Mouse (Mus musculus) midbrain, embryonic 14.5 days (tissue): ENCODE measurements around the gene Nomo1. TPM values are rescaled to one million over a fixed set of nuclear protein-coding genes. Genes with fewer than 3 reads are reported as not detected.

Source experiments
- ATAC-seq: fragments of 200-750 bp; cut with Nextera tagmentation; 2 replicates; pipeline ENCODE4 v1.8.0; 2017; ENCODE audit warnings: moderate number of reproducible peaks, moderate library complexity; ENCODE audit not compliant: low FRiP score, low TSS enrichment
- DNase-seq: peaks from one replicate; pipeline ENCODE4 v3.0.0-alpha.2; 2015
- H3K27ac ChIP-seq: fragments of 300-500 bp; sonication (generic); replicated peaks from 2 replicates; pipeline ENCODE4 v1.5.1; 2014; ENCODE audit warnings: mild to moderate bottlenecking, low read depth, low read length, moderate library complexity
- H3K27me3 ChIP-seq: fragments of 300-500 bp; sonication (generic); 2 replicates; pipeline ENCODE4 v1.6.1; 2014; ENCODE audit warnings: low read length, control low read depth, mixed read lengths; ENCODE audit not compliant: control insufficient read depth, insufficient read depth
- H3K36me3 ChIP-seq: fragments of 300-500 bp; sonication (generic); 2 replicates; pipeline ENCODE4 v1.6.1; 2014; ENCODE audit warnings: low read length, control low read depth; ENCODE audit not compliant: control insufficient read depth, insufficient read depth
- H3K4me1 ChIP-seq: fragments of 300-500 bp; sonication (generic); 2 replicates; pipeline ENCODE4 v1.6.1; 2014; ENCODE audit warnings: mild to moderate bottlenecking, antibody characterized with exemption, low read length, control low read depth; ENCODE audit not compliant: control insufficient read depth, insufficient read depth
- H3K4me2 ChIP-seq: fragments of 300-500 bp; sonication (generic); 2 replicates; pipeline ENCODE4 v1.6.1; 2014; ENCODE audit warnings: mild to moderate bottlenecking, low read length, moderate library complexity
- H3K4me3 ChIP-seq: fragments of 300-500 bp; sonication (generic); replicated peaks from 2 replicates; pipeline ENCODE4 v1.5.1; 2014; ENCODE audit warnings: low read depth, low read length
- H3K9ac ChIP-seq: fragments of 300-500 bp; sonication (generic); replicated peaks from 2 replicates; pipeline ENCODE4 v1.6.1; 2014; ENCODE audit warnings: mild to moderate bottlenecking, low read length, moderate library complexity
- H3K9me3 ChIP-seq: fragments of 300-500 bp; sonication (generic); 2 replicates; pipeline ENCODE4 v1.6.1; 2016; ENCODE audit warnings: low read length, control low read depth, mixed read lengths; ENCODE audit not compliant: control insufficient read depth
- WGBS: fragments of 180-500 bp; shearing (Covaris S2); extraction: QIAGEN DNeasy Blood & Tissue Kit; methylation state at CpG from one replicate; pipeline ENCODE4 v1.1.7; 2014; 5-methylcytosine and 5-hydroxymethylcytosine counted together
- polyA plus RNA-seq: library from polyadenylated mRNA; unstranded; fragments of >200 nt; fragmentation: Nextera tagmentation; extraction: Ambion mirVana; gene quantifications from 2 replicates; pipeline ENCODE4 v1.2.1, GENCODE M21; 2014

Gene Nomo1
- polyA plus RNA-seq, 1 experiment from 2014 or later, result 28.6 TPM

DNA sequence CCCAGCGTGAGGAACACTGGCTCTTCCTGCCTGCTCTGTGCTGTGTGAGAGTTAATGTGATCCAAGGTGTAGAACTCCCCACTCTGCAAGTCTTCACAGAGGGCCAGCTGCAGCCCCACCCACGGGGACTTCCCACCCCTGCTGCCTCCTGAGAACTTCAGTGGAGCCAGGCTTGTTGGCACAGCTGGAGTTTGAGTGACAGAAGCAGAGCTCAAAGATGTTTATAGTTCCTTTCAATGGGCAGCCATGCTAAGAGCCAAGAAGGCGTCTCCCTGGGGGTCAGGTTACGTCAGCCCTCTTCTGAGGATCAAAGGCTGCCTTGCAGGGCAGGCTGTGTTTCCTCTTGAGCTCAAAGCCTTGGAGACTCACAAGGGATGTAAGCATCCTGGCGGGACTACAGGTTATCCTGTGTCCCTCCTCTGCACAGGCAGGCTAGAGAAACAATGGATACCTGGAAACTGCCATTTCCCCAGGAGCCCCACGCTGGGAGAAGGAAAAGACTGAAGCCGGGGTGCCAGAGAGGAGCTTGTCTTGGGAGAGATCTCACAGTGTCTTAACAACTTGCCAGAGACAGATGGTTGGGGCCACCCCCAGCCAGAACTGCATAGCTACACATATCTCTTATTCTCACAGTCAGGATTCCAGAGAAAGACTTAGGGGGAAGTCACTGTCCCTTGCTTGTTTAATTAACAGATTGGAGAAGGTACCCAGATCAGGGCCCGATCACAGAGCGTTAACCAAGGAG lies 20.1 kb upstream of the Nomo1 start:
- no peaks in the 10 kb centered on the region for H3K27me3 ChIP-seq
- no peaks in the 10 kb centered on the region for H3K4me1 ChIP-seq
- no peak overlapping the region for H3K4me2 ChIP-seq
- H3K27ac ChIP-seq, result peak overlapping the region; percentile 32; the same call in 1 of the 2 replicates
- H3K9me3 ChIP-seq, result no peaks in the 10 kb centered on the region
- ATAC-seq (no peak), DNase-seq (peak; percentile 67)
- 14% methylated on average over 9 of the region's 9 CpGs for WGBS
- H3K4me3 ChIP-seq, result no peak overlapping the region
- no peaks in the 10 kb centered on the region for H3K36me3 ChIP-seq
- no peak overlapping the region for H3K9ac ChIP-seq

DNA sequence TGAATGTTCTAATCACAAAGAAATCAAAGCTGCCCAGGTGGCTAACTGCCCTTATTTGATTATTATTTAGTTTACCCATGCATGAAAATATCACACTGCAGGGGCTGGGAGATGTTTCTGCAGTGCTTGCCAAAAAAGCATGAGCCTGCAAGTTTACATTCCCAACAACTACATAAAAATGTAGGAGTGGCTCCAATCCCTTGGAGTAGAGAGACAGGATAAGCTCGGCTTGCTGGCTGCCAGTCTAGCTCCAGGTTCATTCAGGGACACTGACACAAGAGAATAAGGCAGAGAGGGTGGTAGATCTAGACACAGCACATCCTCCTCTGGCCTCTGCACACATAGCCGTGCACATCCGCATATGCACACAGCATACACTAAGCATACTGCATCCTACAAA lies 13.9 kb upstream of the Nomo1 start:
- Histone ChIP-seq H3K27me3 (no peaks in the 10 kb centered on the region), H3K4me3 (no peak overlapping the region), H3K4me2 (no peak overlapping the region), H3K9me3 (no peaks in the 10 kb centered on the region), H3K9ac (no peak overlapping the region), H3K27ac (no peak overlapping the region), H3K36me3 (no peaks in the 10 kb centered on the region), H3K4me1 (no peaks in the 10 kb centered on the region)
- 72% methylated on average over 3 of the region's 3 CpGs for WGBS
- DNase-seq (no peak), ATAC-seq (no peak)

GRCm38 (mm10) chr7:46021951-46022350 lies 11.5 kb upstream of the Nomo1 start:
- Histone ChIP-seq H3K36me3 (no peaks in the 10 kb centered on the region), H3K4me3 (no peak overlapping the region), H3K27me3 (no peaks in the 10 kb centered on the region), H3K4me1 (no peaks in the 10 kb centered on the region), H3K9ac (no peak overlapping the region), H3K9me3 (no peaks in the 10 kb centered on the region), H3K27ac (no peak overlapping the region), H3K4me2 (no peak overlapping the region)
- WGBS, result 24% methylated on average over 4 of the region's 4 CpGs
- ATAC-seq, result no peak
- no peak for DNase-seq

GRCm38 (mm10) chr7:46025436-46025835 lies 8.1 kb upstream of the Nomo1 start:
- ATAC-seq (no peak), DNase-seq (no peak)
- no peak overlapping the region for H3K27ac ChIP-seq
- WGBS, result 81% methylated on average over 9 of the region's 9 CpGs
- no peaks in the 10 kb centered on the region for H3K27me3 ChIP-seq
- no peaks in the 10 kb centered on the region for H3K4me1 ChIP-seq
- no peak overlapping the region for H3K9ac ChIP-seq
- no peaks in the 10 kb centered on the region for H3K36me3 ChIP-seq
- H3K4me3 ChIP-seq, result no peak overlapping the region
- H3K9me3 ChIP-seq, result no peaks in the 10 kb centered on the region
- H3K4me2 ChIP-seq, result no peak overlapping the region

- H3K9me3 ChIP-seq, result no peaks in the 10 kb centered on the region
- no peak overlapping the region for H3K9ac ChIP-seq
- WGBS, result 95% methylated on average over 10 of the region's 10 CpGs
- no peak overlapping the region for H3K4me2 ChIP-seq
- H3K27me3 ChIP-seq, result no peaks in the 10 kb centered on the region
- H3K27ac ChIP-seq, result no peak overlapping the region
- ATAC-seq (no peak), DNase-seq (no peak)
- no peaks in the 10 kb centered on the region for H3K36me3 ChIP-seq
- H3K4me1 ChIP-seq, result no peaks in the 10 kb centered on the region
- H3K4me3 ChIP-seq, result no peak overlapping the region
Observed at GRCm38 (mm10) chr7:46028681-46029080, 4.8 kb upstream of the Nomo1 start.

DNA sequence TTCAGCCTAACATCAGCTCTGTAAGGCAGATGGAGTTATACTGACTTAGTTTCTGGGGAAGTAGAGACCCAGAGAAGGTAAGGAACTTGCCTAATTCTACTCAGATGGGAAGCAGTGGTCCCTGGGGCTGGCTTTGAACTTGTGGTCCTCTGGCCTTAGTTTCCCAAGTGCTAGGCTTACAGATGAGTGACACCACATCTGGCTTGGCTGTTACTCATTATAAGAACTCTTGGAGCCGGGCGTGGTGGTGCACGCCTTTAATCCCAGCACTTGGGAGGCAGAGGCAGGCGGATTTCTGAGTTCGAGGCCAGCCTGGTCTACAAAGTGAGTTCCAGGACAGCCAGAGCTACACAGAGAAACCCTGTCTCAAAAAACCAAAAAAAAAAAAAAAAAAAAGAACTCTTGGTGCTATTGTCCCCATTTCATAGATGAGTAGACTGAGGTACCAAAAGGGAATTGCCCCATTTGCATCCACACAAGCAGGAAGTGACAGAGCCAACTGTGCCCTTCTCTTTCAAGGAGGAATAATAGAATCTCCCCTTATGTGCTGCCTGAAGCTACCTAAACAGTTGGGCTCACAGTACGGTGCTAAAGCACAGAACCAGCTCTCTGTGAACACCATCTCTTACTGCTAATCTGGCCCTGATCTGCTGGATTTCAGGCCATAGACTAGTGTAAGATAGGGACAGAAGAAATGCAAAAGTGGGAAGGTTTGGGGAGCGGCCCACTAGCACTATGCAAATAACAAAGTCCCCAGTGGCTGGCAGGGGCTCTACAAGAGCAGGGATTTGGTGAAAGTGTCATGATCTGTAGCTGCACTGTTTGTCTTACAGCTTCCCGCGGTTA lies 4.0 kb upstream of the Nomo1 start:
- ATAC-seq (no peak), DNase-seq (no peak)
- H3K27ac ChIP-seq, result no peak overlapping the region
- no peak overlapping the region for H3K4me3 ChIP-seq
- H3K9me3 ChIP-seq, result no peaks in the 10 kb centered on the region
- 69% methylated on average over 9 of the region's 9 CpGs for WGBS
- H3K4me2 ChIP-seq, result no peak overlapping the region
- no peaks in the 10 kb centered on the region for H3K27me3 ChIP-seq
- peaks cover 4% of the 10 kb centered on the region for H3K4me1 ChIP-seq
- no peak overlapping the region for H3K9ac ChIP-seq
- H3K36me3 ChIP-seq, result no peaks in the 10 kb centered on the region

DNA sequence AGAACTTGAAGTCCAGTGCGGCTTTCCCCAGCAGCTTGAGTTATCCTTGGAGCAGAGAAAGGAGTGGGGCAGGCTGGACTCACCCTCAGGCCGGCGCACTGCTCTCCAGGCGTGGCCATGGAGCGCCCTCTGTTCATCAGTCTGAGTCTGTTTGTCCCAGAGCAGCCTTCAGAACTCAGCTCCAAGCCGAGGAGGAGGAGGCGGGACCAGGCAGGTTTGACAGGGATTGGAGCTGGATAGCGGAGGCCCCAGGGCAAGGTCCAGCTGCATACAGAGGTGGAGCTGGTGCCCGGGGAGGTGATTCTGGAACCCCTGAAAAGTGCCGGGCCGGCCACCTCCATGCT lies 3.4 kb upstream of the Nomo1 start, which contains the start of gene Abcc6:
Abcc6 (minus strand) TSS at position 158 of the 344 bp plus-strand sequence.
- Histone ChIP-seq H3K9ac (no peak within 1 kb of the TSS), H3K36me3 (no peaks in the 10 kb centered on the region), H3K27ac (no peak within 1 kb of the TSS), H3K4me2 (no peak within 1 kb of the TSS), H3K4me3 (no peak within 1 kb of the TSS), H3K9me3 (no peaks in the 10 kb centered on the region), H3K27me3 (no peaks in the 10 kb centered on the region), H3K4me1 (peaks cover 9% of the 10 kb centered on the region)
- no peak for ATAC-seq
- no peak for DNase-seq
- whole genome bisulfite sequencing, result 5% methylated on average over 11 of the region's 11 CpGs

- Histone ChIP-seq H3K27ac (no peak overlapping the region), H3K4me3 (no peak overlapping the region), H3K9ac (no peak overlapping the region), H3K4me2 (no peak overlapping the region), H3K4me1 (peaks cover 9% of the 10 kb centered on the region), H3K27me3 (no peaks in the 10 kb centered on the region), H3K36me3 (no peaks in the 10 kb centered on the region), H3K9me3 (no peaks in the 10 kb centered on the region)
- no peak for ATAC-seq
- DNase-seq, result no peak
- WGBS, result 86% methylated on average over 2 of the region's 2 CpGs
Observed at GRCm38 (mm10) chr7:46031075-46031474, 2.4 kb upstream of the Nomo1 start.
